8 mouse cellular contexts compared by ENCODE assay signal in the genomic region with DNA sequence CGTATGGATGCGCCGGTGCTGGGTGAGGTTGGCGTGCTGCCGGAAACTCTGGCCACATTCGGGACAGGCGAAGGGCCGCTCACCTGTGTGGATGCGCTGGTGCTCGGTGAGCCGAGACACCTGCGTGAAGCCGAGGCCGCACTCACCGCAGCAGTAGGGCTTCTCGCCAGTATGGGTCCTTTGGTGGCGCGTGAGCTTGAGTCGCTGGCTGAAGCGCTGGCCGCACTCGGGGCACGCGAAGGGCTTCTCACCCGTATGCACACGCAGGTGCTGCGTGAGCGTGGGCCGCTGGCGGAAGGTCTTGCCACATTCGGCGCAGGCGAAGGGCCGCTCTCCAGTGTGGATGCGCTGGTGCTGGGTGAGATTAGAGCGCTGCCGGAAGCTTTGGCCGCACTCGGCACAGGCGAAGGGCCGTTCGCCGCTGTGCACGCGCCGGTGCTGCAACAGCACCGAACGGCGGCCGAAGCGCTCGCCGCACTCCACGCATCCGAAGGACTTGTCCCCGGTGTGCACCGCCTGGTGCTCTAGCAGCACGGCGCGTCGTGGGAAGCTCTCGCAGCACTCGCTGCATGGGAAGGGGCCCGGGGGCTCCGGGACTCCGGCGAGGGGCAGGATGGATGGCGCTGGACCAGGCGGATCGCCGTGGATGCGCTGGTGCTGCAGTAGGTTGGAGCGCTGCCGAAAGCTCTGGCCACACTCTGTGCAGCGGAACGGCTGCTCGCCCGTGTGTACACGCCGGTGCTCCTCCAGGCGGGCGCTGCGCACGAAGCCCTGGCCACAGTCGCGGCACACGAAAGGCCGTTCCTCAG. TPM values are rescaled to one million over a fixed set of nuclear protein-coding genes. Genes with fewer than 3 reads are reported as not detected.
DNase-seq lines count a peak whose midpoint lies in the region; ATAC-seq and TF ChIP-seq lines count a peak whose summit lies in the region.

No protein-coding gene starts in this region.

- H3K4me1 ChIP-seq in embryonic facial prominence, embryonic 12.5 days, result peaks cover 16% of the 10 kb centered on the region; the same call in 1 of the 2 replicates
- peaks cover 11% of the 10 kb centered on the region for H3K4me1 ChIP-seq in hindbrain, postnatal 0 days (ENCODE audit: insufficient read depth, low read length)
- H3K4me1 ChIP-seq in liver, embryonic 14.5 days (replicated peaks; ENCODE audit: control insufficient read depth in 2 of 2, insufficient read depth in 2 of 2, low read length in 1 of 2), result peaks cover 6 to 9% of the 10 kb centered on the region in 2 experiments
- H3K4me1 ChIP-seq in stomach, embryonic 16.5 days (ENCODE audit: control insufficient read depth, insufficient read depth, low read length), result peaks cover 15% of the 10 kb centered on the region

- 0 out of 2 replicates have a peak, but pooled peaks have one; percentile 24 for ATAC-seq in embryonic facial prominence, embryonic 12.5 days (ENCODE audit: insufficient number of reproducible peaks, insufficient read depth, low FRiP score, low TSS enrichment)
- peak; percentile 53 for ATAC-seq in hindbrain, postnatal 0 days
- ATAC-seq in liver, embryonic 14.5 days (ENCODE audit: insufficient read depth), result no peak
- peak; percentile 46; the same call in 1 of the 2 replicates for ATAC-seq in stomach, embryonic 16.5 days (ENCODE audit: insufficient read depth, low FRiP score)

- no peak overlapping the region for H3K27ac ChIP-seq in embryonic facial prominence, embryonic 12.5 days
- H3K27ac ChIP-seq in hindbrain, postnatal 0 days, result peak overlapping the region; percentile 83
- H3K27ac ChIP-seq in liver, embryonic 14.5 days, result no peak overlapping the region
- H3K27ac ChIP-seq in stomach, embryonic 16.5 days (ENCODE audit: low read length), result no peak overlapping the region

- DNase-seq in left cerebral cortex, postnatal 10 days (ENCODE audit: extremely low spot score in 1 of 2, low spot score in 2 of 2), result peak; percentile 15 to 76
- DNase-seq in left cerebral cortex, adult 8-10 months (ENCODE audit: low spot score in 2 of 2), result no peak
- DNase-seq in brain, adult 2 months (ENCODE audit: low read depth, low spot score), result peak; percentile 86
- peak; percentile 65 for DNase-seq in hindbrain, postnatal 0 days (ENCODE audit: low spot score)
- DNase-seq in liver, embryonic 14.5 days (ENCODE audit: low read depth in 3 of 3, low spot score in 3 of 3), result no peak
- no peak for DNase-seq in urinary bladder, adult 2 months (ENCODE audit: low spot score)

- H3K4me3 ChIP-seq in embryonic facial prominence, embryonic 12.5 days, result peak overlapping the region; percentile 49
- peak overlapping the region; percentile 49 for H3K4me3 ChIP-seq in hindbrain, postnatal 0 days (ENCODE audit: low read length)
- peak overlapping the region; percentile 1 to 42; a peak in 2 of 4 replicates for H3K4me3 ChIP-seq in liver, embryonic 14.5 days (ENCODE audit: insufficient read depth in 1 of 2, low read depth in 2 of 2, low read length in 2 of 2)
- peak overlapping the region; percentile 53 for H3K4me3 ChIP-seq in stomach, embryonic 16.5 days (replicated peaks; ENCODE audit: low read length)

- peak overlapping the region; percentile 83 for H3K4me2 ChIP-seq in embryonic facial prominence, embryonic 12.5 days (replicated peaks)
- H3K4me2 ChIP-seq in hindbrain, postnatal 0 days (ENCODE audit: low read depth, low read length), result peak overlapping the region; percentile 76
- H3K4me2 ChIP-seq in liver, embryonic 14.5 days (ENCODE audit: low read depth), result peak overlapping the region; percentile 65
- peak overlapping the region; percentile 97 for H3K4me2 ChIP-seq in stomach, embryonic 16.5 days (ENCODE audit: low read depth, low read length)

- H3K9ac ChIP-seq in embryonic facial prominence, embryonic 12.5 days, result peak overlapping the region; percentile 61
- H3K9ac ChIP-seq in hindbrain, postnatal 0 days (replicated peaks; ENCODE audit: low read length), result peak overlapping the region; percentile 70
- H3K9ac ChIP-seq in liver, embryonic 14.5 days (replicated peaks), result no peak overlapping the region
- H3K9ac ChIP-seq in stomach, embryonic 16.5 days (ENCODE audit: low read length), result peak overlapping the region; percentile 71

- H3K27me3 ChIP-seq in embryonic facial prominence, embryonic 12.5 days, result peaks cover 50% of the 10 kb centered on the region
- 0 out of 2 replicates have a peak, but pooled peaks cover 3% of the 10 kb centered on the region for H3K27me3 ChIP-seq in hindbrain, postnatal 0 days (ENCODE audit: insufficient read depth, low read length)
- peaks cover 31% of the 10 kb centered on the region for H3K27me3 ChIP-seq in liver, embryonic 14.5 days (ENCODE audit: control insufficient read depth, insufficient read depth, low read length)
- peaks cover 30% of the 10 kb centered on the region for H3K27me3 ChIP-seq in stomach, embryonic 16.5 days (ENCODE audit: control insufficient read depth, insufficient read depth, low read length)

- no peak for TF ChIP-seq EP300 in liver, embryonic 14.5 days (IDR thresholded peaks at IDR 0.05; ENCODE audit: low read depth)

- peaks cover 6% of the 10 kb centered on the region; the same call in 1 of the 2 replicates for H3K9me3 ChIP-seq in embryonic facial prominence, embryonic 12.5 days
- no peaks in the 10 kb centered on the region for H3K9me3 ChIP-seq in hindbrain, postnatal 0 days (ENCODE audit: low read length)
- no peaks in the 10 kb centered on the region for H3K9me3 ChIP-seq in liver, embryonic 14.5 days (ENCODE audit: control insufficient read depth, low read length)
- H3K9me3 ChIP-seq in stomach, embryonic 16.5 days (replicated peaks; ENCODE audit: control insufficient read depth, low read length), result peaks cover 11% of the 10 kb centered on the region; the same call in 1 of the 2 replicates

- no peaks in the 10 kb centered on the region for H3K36me3 ChIP-seq in embryonic facial prominence, embryonic 12.5 days
- H3K36me3 ChIP-seq in hindbrain, postnatal 0 days (ENCODE audit: insufficient read depth, low read length), result no peaks in the 10 kb centered on the region
- no peaks in the 10 kb centered on the region for H3K36me3 ChIP-seq in liver, embryonic 14.5 days (replicated peaks; ENCODE audit: control insufficient read depth, insufficient read depth, low read depth)
- no peaks in the 10 kb centered on the region for H3K36me3 ChIP-seq in stomach, embryonic 16.5 days (ENCODE audit: control insufficient read depth, insufficient read depth, low read length)

- no peak for TF ChIP-seq CTCF in hindbrain, postnatal 0 days (IDR thresholded peaks at IDR 0.05; ENCODE audit: low read depth)
- TF ChIP-seq CTCF in liver, embryonic 14.5 days (IDR thresholded peaks at IDR 0.05; ENCODE audit: low read depth), result no peak

- 3% methylated on average over 88 of the region's 88 CpGs for WGBS in embryonic facial prominence, embryonic 12.5 days
- 5% methylated on average over 87 of the region's 88 CpGs for WGBS in hindbrain, postnatal 0 days
- 6% methylated on average over 88 of the region's 88 CpGs for WGBS in liver, embryonic 14.5 days (ENCODE audit: insufficient replicate concordance)
- 5% methylated on average over 88 of the region's 88 CpGs for WGBS in stomach, embryonic 16.5 days

- intact Hi-C loops in left cerebral cortex, postnatal 10 days (cut with DNase I), result loop anchor here (5.0 kb wide), 1 partner anchor 36 kb away; no protein-coding TSS in a partner anchor

RNA-seq across cellular contexts. Expression of a gene that starts 5.6 kb away (rescaled TPM):
- total RNA-seq in left cerebral cortex, postnatal 10 days (2021), result 100 to 1,000 TPM; 221 to 229 TPM
- total RNA-seq in left cerebral cortex, adult 8-10 months (2022), result 100 to 1,000 TPM; 220 to 248 (median 229) TPM
- 166 and 183 TPM in 2 replicates for polyA plus RNA-seq in embryonic facial prominence, embryonic 12.5 days (2016; fragmentation: Nextera tagmentation; extraction: Ambion mirVana)
- 320 and 345 TPM in 2 replicates for total RNA-seq in hindbrain, postnatal 0 days (2014; rRNA removed)
- 140 and 153 TPM in 2 replicates for polyA plus RNA-seq in hindbrain, postnatal 0 days (2015; fragmentation: Nextera tagmentation; extraction: Ambion mirVana)
- 89.9 and 100 TPM in 2 replicates for polyA plus RNA-seq in liver, embryonic 14.5 days (2012; rRNA removed)
- polyA plus RNA-seq in liver, embryonic 14.5 days (2014; fragmentation: Nextera tagmentation; extraction: Ambion mirVana), result 80.7 and 92.2 TPM in 2 replicates
- 21.4 and 22.1 TPM in 2 replicates for polyA plus RNA-seq in stomach, embryonic 16.5 days (2015; fragmentation: Nextera tagmentation; extraction: Ambion mirVana)
- 164 and 172 TPM in 2 replicates for polyA plus RNA-seq in urinary bladder, adult 2 months (2012; rRNA removed)

RNA-seq across cellular contexts. Expression of a gene that starts 9.0 kb away (rescaled TPM):
- total RNA-seq in left cerebral cortex, postnatal 10 days (2021), result 100 to 1,000 TPM; 133 to 134 TPM
- 100 to 1,000 TPM; 152 to 158 (median 152) TPM for total RNA-seq in left cerebral cortex, adult 8-10 months (2022)
- 121 and 127 TPM in 2 replicates for polyA plus RNA-seq in embryonic facial prominence, embryonic 12.5 days (2016; fragmentation: Nextera tagmentation; extraction: Ambion mirVana)
- 59.7 and 68.0 TPM in 2 replicates for total RNA-seq in hindbrain, postnatal 0 days (2014; rRNA removed)
- 188 and 202 TPM in 2 replicates for polyA plus RNA-seq in hindbrain, postnatal 0 days (2015; fragmentation: Nextera tagmentation; extraction: Ambion mirVana)
- polyA plus RNA-seq in liver, embryonic 14.5 days (2012; rRNA removed), result 42.5 and 92.3 TPM in 2 replicates
- polyA plus RNA-seq in liver, embryonic 14.5 days (2014; fragmentation: Nextera tagmentation; extraction: Ambion mirVana), result 133 and 136 TPM in 2 replicates
- polyA plus RNA-seq in stomach, embryonic 16.5 days (2015; fragmentation: Nextera tagmentation; extraction: Ambion mirVana), result 189 and 190 TPM in 2 replicates
- polyA plus RNA-seq in urinary bladder, adult 2 months (2012; rRNA removed), result 240 and 257 TPM in 2 replicates

RNA-seq across cellular contexts. Expression of a gene that starts 10.9 kb away (rescaled TPM):
- total RNA-seq in left cerebral cortex, postnatal 10 days (2021), result 10 to 100 TPM; 15.2 to 15.9 TPM
- total RNA-seq in left cerebral cortex, adult 8-10 months (2022), result 10 to 100 TPM; 12.2 to 14.3 (median 13.1) TPM
- polyA plus RNA-seq in embryonic facial prominence, embryonic 12.5 days (2016; fragmentation: Nextera tagmentation; extraction: Ambion mirVana), result 3.8 TPM in 2 replicates
- total RNA-seq in hindbrain, postnatal 0 days (2014; rRNA removed), result 9.6 and 11.5 TPM in 2 replicates
- 7.7 and 8.7 TPM in 2 replicates for polyA plus RNA-seq in hindbrain, postnatal 0 days (2015; fragmentation: Nextera tagmentation; extraction: Ambion mirVana)
- 0.54 and 0.80 TPM in 2 replicates for polyA plus RNA-seq in liver, embryonic 14.5 days (2012; rRNA removed)
- 0.14 and 0.27 TPM in 2 replicates for polyA plus RNA-seq in liver, embryonic 14.5 days (2014; fragmentation: Nextera tagmentation; extraction: Ambion mirVana)
- 2.5 and 2.7 TPM in 2 replicates for polyA plus RNA-seq in stomach, embryonic 16.5 days (2015; fragmentation: Nextera tagmentation; extraction: Ambion mirVana)
- 1.2 and 1.3 TPM in 2 replicates for polyA plus RNA-seq in urinary bladder, adult 2 months (2012; rRNA removed)

RNA-seq across cellular contexts. Expression of a gene that starts 33.8 kb away (rescaled TPM):
- 10 to 100 TPM; 31.3 to 32.1 TPM for total RNA-seq in left cerebral cortex, postnatal 10 days (2021)
- total RNA-seq in left cerebral cortex, adult 8-10 months (2022), result 10 to 100 TPM; 34.2 to 36.9 (median 34.3) TPM
- polyA plus RNA-seq in embryonic facial prominence, embryonic 12.5 days (2016; fragmentation: Nextera tagmentation; extraction: Ambion mirVana), result 28.8 and 29.9 TPM in 2 replicates
- 41.6 and 47.6 TPM in 2 replicates for total RNA-seq in hindbrain, postnatal 0 days (2014; rRNA removed)
- 23.9 and 24.6 TPM in 2 replicates for polyA plus RNA-seq in hindbrain, postnatal 0 days (2015; fragmentation: Nextera tagmentation; extraction: Ambion mirVana)
- 9.8 and 10.9 TPM in 2 replicates for polyA plus RNA-seq in liver, embryonic 14.5 days (2012; rRNA removed)
- polyA plus RNA-seq in liver, embryonic 14.5 days (2014; fragmentation: Nextera tagmentation; extraction: Ambion mirVana), result 10.5 and 13.4 TPM in 2 replicates
- polyA plus RNA-seq in stomach, embryonic 16.5 days (2015; fragmentation: Nextera tagmentation; extraction: Ambion mirVana), result 18.4 and 20.2 TPM in 2 replicates
- 11.7 and 13.2 TPM in 2 replicates for polyA plus RNA-seq in urinary bladder, adult 2 months (2012; rRNA removed)

RNA-seq across cellular contexts. Expression of a gene that starts 44.7 kb away (rescaled TPM):
- 100 to 1,000 TPM; 252 to 265 TPM for total RNA-seq in left cerebral cortex, postnatal 10 days (2021)
- 100 to 1,000 TPM; 218 to 241 (median 229) TPM for total RNA-seq in left cerebral cortex, adult 8-10 months (2022)
- 480 and 495 TPM in 2 replicates for polyA plus RNA-seq in embryonic facial prominence, embryonic 12.5 days (2016; fragmentation: Nextera tagmentation; extraction: Ambion mirVana)
- total RNA-seq in hindbrain, postnatal 0 days (2014; rRNA removed), result 483 and 563 TPM in 2 replicates
- polyA plus RNA-seq in hindbrain, postnatal 0 days (2015; fragmentation: Nextera tagmentation; extraction: Ambion mirVana), result 176 and 184 TPM in 2 replicates
- polyA plus RNA-seq in liver, embryonic 14.5 days (2012; rRNA removed), result 119 and 138 TPM in 2 replicates
- polyA plus RNA-seq in liver, embryonic 14.5 days (2014; fragmentation: Nextera tagmentation; extraction: Ambion mirVana), result 93.4 and 111 TPM in 2 replicates
- 122 and 130 TPM in 2 replicates for polyA plus RNA-seq in stomach, embryonic 16.5 days (2015; fragmentation: Nextera tagmentation; extraction: Ambion mirVana)
- 186 and 190 TPM in 2 replicates for polyA plus RNA-seq in urinary bladder, adult 2 months (2012; rRNA removed)

Comparison
In these comparisons a context has a peak if more than half of its experiments do, and no peak if none do; other contexts are left out.
1. DNase-seq: peak in left cerebral cortex, postnatal 10 days (2 of 2), brain, adult 2 months (single experiment) and hindbrain, postnatal 0 days (single experiment); none in left cerebral cortex, adult 8-10 months (0 of 2), liver, embryonic 14.5 days (0 of 3) and urinary bladder, adult 2 months (single experiment).
2. Peak in every context shown above with its lines, with median percentiles within 50 percentile points of each other: H3K4me2 ChIP-seq and H3K4me3 ChIP-seq.